Mouse (Mus musculus) mouse embryonic stem cell (cell line): ENCODE measurements at regions not wholly inside any gene's neighbourhood (a gene's known extent, or its start where the extent isn't known, plus 50 kb on each side); places are given as distances from the start of the nearest gene placed in this dataset.

Experiments
- in situ Hi-C, 2 experiments: fragments of 300-500 bp; cut with MboI; formaldehyde crosslinking; loops; 1 replicate in 1 of 2; 3 replicates in 1 of 2; pipeline ENCODE4 v1.14.3; 2019 to 2020; ENCODE audit warnings: low sequenced_read_pairs in 2 of 2, low pct_unique_long_range_greater_than_20kb in 1 of 2, mixed read lengths in 1 of 2; ENCODE audit not compliant: unreplicated experiment in 1 of 2

GRCm38 (mm10) chr11:24695010-24695720 lies 617.3 kb downstream of the Bcl11a start:
- in situ Hi-C loops: no loop called here

DNA sequence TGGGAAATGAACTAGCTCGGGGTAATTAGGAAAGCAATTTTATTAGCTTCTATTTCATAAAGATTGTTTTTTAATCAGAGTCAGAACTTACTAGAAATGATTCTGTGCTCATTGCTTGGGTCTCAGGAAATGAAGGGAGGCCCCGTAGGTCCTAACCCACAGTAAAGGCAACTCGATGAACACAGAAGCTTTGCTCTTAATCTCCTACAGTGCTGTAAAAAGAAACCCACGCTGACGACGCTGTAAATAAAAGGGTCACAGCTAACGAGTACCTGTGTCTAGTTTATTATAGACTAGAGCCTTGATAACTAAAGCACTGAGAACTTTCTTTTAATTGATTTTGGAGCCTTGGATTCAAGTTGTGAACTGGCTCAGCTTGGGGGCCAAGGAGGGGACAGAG lies 618.7 kb downstream of the Bcl11a start:
- in situ Hi-C loops: no loop called here

DNA sequence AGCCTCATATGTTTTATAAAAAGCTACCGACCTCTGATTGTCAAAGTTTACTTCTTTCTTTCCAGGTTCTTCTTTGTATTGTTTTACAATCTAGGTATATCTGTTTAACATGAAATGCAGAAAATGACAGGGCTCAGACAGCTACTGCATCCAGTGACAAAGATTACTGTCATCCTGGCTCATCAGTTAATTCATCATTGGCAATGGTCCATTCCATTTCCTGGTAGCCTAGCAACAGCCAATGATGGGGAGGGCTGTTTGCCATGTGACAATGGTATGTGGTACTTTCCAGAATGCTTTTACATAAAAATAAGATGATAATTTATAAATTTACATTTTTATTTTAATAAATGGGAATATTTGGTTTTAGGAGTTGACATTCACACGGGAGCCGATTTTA lies 630.9 kb downstream of the Bcl11a start:
- in situ Hi-C loops: no loop called here

DNA sequence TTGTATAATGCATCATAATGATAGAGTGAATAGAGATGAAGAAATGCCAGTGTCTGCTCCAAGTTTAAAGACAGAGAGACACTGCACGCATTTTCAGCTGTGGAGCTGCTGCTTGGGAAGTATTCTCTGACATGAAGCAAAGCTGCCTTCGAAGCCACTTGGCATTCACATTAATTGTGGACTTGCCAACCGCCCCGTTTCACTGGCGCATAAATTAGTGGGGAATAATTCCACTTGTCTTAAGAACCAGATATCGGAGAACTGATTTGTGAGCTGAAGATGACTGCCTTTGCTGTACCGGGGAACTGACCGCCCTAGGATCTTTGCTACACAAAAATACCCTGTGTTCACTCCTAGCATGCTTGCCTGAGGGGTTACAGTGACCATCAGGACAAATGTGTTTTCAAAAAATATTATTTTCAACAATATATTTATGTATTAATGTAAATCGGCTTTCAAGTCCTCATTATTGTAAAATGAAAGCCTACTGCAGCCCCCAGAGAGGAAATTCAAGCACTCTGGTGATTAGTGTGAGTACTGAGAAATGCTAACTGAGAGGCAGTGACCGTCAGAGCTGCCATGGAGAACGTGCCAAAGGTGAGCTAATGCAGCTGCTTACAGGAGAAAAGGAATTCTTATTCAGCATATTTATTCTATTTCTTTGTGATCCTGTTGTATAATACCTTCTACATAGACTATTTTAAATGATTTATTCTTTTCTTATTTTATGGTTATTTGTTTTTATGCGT lies 638.9 kb downstream of the Bcl11a start:
- in situ Hi-C loops: no loop called here

DNA sequence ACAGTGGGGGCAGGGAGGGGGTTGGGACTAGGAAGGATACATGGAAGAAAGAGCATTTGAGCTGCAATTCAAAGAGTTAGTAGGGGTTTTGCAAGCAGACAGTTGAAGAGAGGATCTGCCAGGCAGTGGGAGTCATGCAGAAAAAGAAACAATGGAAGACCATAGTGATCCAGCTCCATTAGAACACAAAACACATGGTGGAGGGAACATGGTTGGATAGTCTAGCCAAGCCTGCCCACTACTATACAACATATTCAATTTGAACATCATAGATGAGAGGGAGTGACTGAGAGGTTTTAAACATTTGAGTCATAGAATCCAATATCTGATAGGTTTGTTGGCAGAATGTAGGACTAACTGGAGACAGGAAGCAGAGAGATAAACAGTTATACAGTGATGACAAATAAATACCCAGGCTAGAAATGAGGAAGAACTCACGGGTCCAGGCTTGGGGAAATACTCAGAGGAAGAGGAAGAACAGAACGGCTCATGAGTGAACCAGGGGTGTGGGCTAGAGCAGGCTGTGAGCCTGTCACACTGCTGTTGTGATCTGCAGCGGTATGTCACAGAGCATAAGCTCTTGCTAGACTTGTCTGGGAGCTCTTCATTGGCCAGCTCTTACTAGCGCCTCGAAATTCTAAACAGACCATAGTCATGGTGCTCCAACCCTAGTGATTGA lies 646.5 kb downstream of the Bcl11a start:
- in situ Hi-C loops: no loop called here

DNA sequence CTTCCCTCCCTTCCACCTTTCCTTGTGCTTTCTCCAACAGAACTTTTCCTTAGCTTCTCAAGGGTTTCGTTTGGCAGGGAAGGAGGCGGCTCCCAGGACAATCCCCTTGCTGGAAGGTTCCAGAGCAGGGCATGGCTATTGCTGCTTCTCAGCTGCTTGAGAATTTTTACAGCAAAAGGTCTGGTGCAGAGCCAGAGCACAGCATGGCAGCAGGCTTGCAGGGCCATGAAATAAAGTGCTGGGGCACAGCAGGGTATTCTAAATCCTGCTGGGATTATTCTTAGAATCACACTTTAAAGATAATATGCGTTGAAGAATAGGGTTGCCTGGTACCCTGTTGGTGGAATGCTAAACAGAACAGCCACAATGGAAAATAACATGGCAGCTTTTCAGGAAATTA lies 648.5 kb downstream of the Bcl11a start:
- in situ Hi-C loops: no loop called here

GRCm38 (mm10) chr11:24727404-24727803 lies 649.5 kb downstream of the Bcl11a start:
- in situ Hi-C loops: no loop called here

- in situ Hi-C loops: no loop called here
Observed at GRCm38 (mm10) chr11:24731431-24731830, 653.6 kb downstream of the Bcl11a start.

GRCm38 (mm10) chr11:24739710-24740255 lies 661.9 kb downstream of the Bcl11a start:
- in situ Hi-C loops: no loop called here

DNA sequence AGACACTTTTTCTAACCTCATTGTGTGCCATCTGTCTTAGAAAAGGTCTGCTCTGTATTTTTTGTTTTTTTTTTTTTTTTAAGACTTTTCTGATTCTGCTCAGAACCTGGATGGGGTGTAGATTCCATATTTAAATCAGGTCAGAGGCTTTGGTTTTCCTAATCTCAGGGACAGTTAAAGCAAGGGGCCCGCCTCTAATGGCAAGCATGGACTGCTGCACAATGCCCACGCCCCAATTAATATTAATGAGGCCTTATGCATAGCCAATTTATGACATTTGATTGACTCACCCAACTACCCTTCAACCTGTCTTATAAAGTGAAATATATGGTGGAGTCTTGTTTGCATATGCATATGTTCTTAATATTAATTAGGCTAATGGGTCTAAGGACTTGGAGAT lies 662.6 kb downstream of the Bcl11a start:
- in situ Hi-C loops: no loop called here

DNA sequence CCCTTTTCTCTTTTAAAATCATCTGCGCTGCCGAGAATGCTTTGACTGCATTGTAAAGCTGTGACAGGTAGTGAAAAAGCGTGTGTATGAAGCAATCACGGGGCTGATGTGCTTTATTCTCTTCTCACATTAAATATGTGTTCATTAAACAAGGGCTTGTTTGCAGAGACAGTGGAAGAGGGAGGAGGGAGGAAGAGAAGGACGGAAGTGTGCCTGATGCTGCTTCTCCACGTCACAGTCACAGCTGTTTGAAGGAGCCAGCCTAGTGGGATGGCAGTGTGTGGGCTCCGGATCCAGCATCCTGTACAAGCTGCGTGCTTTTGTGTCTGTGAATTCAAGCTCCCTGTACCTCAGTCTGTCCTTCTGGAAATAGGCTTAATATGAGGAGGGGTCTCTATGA lies 664.7 kb downstream of the Bcl11a start:
- in situ Hi-C loops: no loop called here

GRCm38 (mm10) chr11:24743439-24743838 lies 665.6 kb downstream of the Bcl11a start:
- in situ Hi-C loops: no loop called here

- in situ Hi-C loops: no loop called here
Observed at GRCm38 (mm10) chr11:24745841-24746240, 668.0 kb downstream of the Bcl11a start.

GRCm38 (mm10) chr11:24750144-24750779 lies 672.4 kb downstream of the Bcl11a start:
- in situ Hi-C loops: no loop called here

GRCm38 (mm10) chr11:24758130-24758529 lies 680.3 kb downstream of the Bcl11a start:
- in situ Hi-C loops: no loop called here

GRCm38 (mm10) chr11:24783470-24783869 lies 705.6 kb downstream of the Bcl11a start:
- in situ Hi-C loops: no loop called here

DNA sequence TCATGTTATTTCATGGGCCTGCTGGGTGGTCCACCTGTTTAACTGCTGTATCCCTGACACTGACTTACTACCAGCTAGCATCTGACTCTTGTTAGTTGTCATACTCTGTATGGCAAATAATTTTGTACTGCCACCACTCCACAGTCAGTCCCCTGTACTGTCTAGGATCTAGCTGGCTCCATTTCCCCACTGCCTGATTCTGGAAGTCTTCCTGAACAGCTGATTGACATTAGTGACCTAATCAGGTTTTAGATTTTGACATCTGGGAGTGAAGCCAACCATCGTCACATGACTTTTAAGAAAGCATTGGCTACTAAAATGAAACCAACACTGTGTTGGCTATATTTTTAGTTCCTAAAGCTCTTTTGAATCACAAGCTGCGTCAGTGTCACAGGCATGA lies 711.3 kb downstream of the Bcl11a start:
- in situ Hi-C loops: no loop called here

GRCm38 (mm10) chr11:24795510-24796211 lies 717.8 kb downstream of the Bcl11a start:
- in situ Hi-C loops: no loop called here
